Mouse (Mus musculus): Measurements from ENCODE around the gene Prr18. TPM values are rescaled to one million over a fixed set of nuclear protein-coding genes. Genes with fewer than 3 reads are reported as not detected.
"Not testable (repeated sequence)": the region's sequence is repeated elsewhere in the genome, so short reads cannot be mapped to it uniquely, and the experiment has no call there.

Prr18 gene
- polyA plus RNA-seq (2012; rRNA removed): 0.12 and 0.18 TPM in 2 replicates

GRCm38 (mm10) chr17:8337159-8337558 is at the start of gene Prr18:
TSS of gene Prr18 (plus strand) at chr17:8337459.
- DNase-seq (ENCODE audit: low spot score): not testable (repeated sequence)

GRCm38 (mm10) chr17:8289993-8290679 is 47.1 kb upstream of the Prr18 start:
- no peak for DNase-seq (ENCODE audit: low spot score)

DNA sequence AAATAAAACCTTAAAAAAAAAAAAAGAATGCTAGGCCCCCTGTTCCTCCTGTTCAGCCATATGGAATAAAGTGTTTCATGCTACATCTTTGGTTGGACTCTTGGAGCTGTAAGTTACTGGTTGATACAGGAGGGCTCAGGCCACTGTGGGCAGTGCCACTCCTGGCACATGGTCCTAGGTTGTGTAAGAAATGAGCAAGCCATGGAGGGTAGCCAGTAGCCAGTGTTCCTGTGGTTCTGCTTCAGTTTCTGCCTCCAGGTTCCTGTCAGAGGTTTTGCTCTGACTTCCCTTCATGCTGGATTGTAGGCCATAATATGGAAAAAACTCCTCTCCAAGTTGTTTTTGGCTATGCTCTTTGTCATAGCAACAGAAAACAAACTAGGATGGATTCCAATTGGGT is 46.5 kb upstream of the Prr18 start:
- no peak for DNase-seq (ENCODE audit: low spot score)

DNA sequence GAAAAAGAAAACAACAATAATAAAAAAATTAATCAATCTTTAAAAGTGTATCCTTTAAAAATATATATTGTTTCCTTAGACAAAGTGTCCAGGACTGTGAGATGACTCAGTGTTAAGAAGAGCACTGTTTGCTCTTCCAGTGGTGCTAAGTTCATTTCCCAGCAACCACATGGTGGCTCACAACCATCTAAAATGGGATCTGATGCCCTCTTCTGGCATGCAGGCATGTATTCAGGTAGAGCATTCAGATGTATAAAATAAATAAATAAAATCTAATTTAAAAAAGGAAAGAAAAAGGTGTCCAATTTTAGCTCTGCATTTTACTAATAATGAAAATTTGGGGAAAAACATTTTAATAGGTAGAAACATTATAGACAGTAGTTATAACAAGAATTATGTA is 41.4 kb upstream of the Prr18 start:
- DNase-seq (ENCODE audit: low spot score): no peak

DNA sequence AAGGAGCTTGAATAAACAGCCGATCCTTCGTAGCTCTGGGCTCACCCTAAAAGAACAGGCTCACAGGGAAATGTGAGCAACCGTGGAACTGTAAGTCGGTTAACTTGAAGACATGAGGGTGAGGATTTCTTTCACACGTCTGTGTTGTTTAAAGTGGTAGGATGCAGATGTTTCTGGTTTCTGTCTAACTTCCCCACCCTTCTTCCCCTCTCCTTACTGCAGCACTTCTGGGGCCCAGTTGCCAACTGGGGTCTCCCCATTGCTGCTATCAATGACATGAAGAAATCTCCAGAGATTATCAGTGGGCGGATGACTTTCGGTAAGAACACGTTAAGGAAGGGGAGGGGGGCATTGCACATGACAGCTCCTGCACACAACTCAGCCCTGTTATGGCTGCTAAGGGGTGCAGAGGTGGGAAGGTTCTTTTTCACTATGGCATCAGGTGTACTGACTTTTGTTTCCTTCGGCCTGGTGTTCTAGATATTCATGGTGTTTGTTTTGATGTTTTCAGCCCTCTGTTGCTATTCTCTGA is 40.9 kb upstream of the Prr18 start:
- no peak for DNase-seq (ENCODE audit: low spot score)

DNA sequence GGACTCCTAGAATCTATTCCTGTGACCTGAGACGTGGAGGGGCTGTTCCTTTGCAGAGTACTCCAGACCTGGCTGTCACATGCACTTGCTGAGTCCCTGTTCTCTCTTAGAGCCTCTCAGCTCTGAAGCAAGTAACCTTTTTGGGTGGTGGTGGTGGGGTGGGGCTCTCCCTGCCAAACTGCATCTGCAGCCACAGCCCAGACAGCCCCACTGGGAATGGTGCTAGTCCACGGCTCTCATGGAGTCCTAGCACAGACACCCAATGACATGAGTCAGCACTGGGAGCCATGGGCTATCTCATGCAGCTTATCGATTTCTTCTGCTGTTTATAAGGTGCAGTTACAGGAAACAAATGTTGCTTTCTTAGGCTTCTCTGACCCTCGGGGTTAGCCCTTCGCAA is 39.5 kb upstream of the Prr18 start:
- no peak for DNase-seq (ENCODE audit: low spot score)

DNA sequence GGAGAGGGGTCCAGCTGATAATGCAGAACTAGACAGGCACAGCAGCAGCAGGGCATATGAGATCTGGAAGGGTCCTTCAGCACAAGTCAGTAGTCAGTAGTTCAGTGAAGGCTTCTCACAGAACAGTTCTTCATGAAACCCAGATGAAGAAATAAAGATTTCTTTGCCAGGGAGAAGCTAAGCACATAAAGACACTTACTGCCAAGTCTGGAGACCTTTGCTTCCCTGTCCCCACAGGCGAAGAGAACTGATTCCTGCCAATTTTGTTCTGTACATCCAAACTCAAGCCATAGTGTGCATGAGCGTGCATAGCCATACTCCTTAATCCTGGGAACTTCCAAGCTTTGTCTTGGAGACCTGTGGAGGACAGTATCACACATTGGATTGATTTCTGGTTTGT is 39.0 kb upstream of the Prr18 start:
- DNase-seq (ENCODE audit: low spot score): no peak

DNA sequence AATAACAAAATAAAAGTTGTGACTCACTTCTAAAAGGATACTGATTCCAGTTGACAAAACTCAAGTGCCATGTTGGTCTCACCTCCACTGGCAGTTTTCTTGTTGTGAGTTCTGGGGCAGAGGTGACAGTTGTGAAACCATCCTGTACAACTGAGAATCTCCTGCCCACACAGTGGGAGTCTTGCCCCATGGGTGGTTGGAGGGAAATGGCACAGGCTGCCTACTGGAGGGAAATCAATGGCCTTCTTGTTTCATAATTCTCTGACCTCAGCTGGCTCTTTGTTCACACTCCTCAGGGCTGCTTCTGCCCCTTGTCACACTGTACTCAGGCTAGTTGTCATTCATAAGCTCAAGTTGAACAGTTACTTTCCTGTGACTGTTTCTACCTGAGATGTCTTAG is 37.7 kb upstream of the Prr18 start:
- DNase-seq (ENCODE audit: low spot score): no peak

DNA sequence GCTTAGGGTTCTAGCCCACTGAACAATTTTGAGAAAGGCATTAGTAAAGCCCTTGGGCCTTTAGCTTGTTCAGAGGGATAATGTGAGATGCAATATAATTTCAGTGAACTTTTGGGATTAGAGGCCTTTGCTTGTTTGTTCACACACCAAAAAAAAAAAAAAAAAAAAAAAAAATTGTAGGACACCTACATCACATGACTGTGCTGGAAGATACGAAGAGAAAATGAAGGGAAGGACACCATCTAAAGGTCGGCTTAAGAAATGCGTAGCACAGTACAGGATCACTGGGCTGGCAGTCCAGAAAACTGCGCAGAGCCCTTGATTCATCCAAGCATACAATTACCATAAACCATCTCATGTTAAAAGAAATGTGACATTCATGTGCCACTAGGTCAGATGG is 35.7 kb upstream of the Prr18 start:
- no peak for DNase-seq (ENCODE audit: low spot score)

DNA sequence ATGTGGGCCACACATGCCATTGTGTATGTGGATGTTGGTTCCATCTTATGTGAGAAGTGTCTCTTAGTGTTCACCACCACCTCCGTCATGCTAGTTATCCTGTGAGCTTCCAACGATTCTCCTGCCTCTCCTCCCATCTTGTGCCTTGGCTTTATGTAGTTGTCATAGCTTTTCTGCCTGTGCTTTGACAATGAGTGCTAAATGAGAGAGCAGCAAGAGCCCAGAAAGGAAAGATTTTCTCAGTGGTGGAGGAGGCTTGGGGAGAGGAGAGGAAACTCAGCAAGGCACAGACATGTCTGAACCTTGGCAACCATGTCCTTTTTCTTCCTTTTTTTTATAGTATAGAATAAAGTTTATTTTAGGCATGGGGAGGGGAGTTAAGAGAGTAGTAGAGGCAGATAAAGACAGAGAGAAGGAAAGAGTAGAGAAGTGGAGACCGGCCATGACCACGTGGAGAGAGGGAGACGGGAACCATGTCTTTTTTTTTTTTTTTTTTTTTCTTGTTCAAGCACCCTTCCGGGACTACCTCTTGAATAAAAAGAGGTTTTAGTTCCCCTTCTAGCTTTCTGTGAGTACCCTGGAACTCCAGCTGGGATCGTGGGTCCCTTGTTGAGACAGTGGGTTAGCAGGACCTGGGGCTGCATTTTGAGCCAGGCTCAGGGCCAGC is 34.4 kb upstream of the Prr18 start:
- DNase-seq (ENCODE audit: low spot score): no peak

DNA sequence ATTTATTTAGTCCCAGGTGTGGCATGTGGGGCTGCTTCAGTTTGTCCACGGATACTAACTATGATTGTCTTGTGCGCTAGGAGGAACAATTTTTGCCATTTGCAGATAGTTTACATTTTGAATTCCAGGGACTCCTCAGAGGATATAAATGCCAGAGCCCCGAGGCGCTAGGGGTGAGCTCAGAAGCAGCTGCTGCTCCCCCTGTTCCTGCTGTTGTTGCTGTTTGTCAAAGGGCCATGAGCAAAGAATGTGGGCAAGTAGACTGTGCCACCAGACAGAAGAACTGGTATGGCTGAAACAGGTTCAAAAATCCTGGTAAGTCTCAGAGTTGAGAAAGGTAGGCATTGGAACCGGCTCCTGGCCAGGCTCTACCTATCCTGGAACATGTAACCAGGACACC is 33.6 kb upstream of the Prr18 start:
- no peak for DNase-seq (ENCODE audit: low spot score)

- no peak for DNase-seq (ENCODE audit: low spot score)
These were observed 31.5 kb upstream of the Prr18 start for GRCm38 (mm10) chr17:8305801-8306200.

- DNase-seq (ENCODE audit: low spot score): peak; percentile 91
These were observed 26.2 kb upstream of the Prr18 start, which contains the start of gene Sft2d1 for GRCm38 (mm10) chr17:8310838-8311614. TSS of gene Sft2d1 (plus strand) at chr17:8311102.

GRCm38 (mm10) chr17:8311751-8312150 is 25.5 kb upstream of the Prr18 start:
- DNase-seq (ENCODE audit: low spot score): no peak

GRCm38 (mm10) chr17:8313976-8314375 is 23.3 kb upstream of the Prr18 start:
- no peak for DNase-seq (ENCODE audit: low spot score)

DNA sequence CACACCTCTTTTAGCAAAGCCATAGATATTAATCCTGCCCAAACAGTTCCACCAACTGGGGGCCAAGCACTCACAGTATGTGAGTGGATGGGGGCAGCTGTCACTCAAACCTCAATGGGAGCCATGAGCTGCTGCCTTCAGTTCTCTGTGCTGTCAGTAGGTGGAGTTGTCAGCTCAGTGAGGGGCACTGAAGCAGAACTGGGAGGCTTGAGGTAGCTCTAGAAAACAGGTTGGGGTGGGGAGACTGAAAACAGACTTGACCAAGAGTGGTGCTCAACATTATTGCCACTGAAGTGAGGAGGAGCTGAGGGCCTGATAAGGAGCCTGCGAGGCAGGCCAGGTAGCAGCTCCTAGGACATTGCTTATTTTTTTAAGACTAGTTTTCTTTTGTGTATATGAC is 21.0 kb upstream of the Prr18 start:
- DNase-seq (ENCODE audit: low spot score): no peak

GRCm38 (mm10) chr17:8326877-8327276 is 10.4 kb upstream of the Prr18 start:
- not testable (repeated sequence) for DNase-seq (ENCODE audit: low spot score)

GRCm38 (mm10) chr17:8328511-8329174 is 8.6 kb upstream of the Prr18 start:
- no peak for DNase-seq (ENCODE audit: low spot score)

GRCm38 (mm10) chr17:8330602-8331001 is 6.7 kb upstream of the Prr18 start:
- no peak for DNase-seq (ENCODE audit: low spot score)

GRCm38 (mm10) chr17:8339666-8340374 is 2.6 kb downstream of the Prr18 start:
- DNase-seq (ENCODE audit: low spot score): no peak
